Comparison of ENCODE assay signal across 22 mouse cellular contexts in genomic region chr15:34025396-34025795, GRCm38 (mm10).
DNase-seq lines count a peak whose midpoint lies in the region; ATAC-seq and TF ChIP-seq lines count a peak whose summit lies in the region.
"Had no signal": no experiment of that assay in that cellular context is flagged by ENCODE, and none has a peak within 500 bp of the region (broad histone marks: within the 10 kb centered on the region; RNA-seq: fewer than 3 reads in every experiment).

No protein-coding gene starts in this region.

- peak; percentile 54 for DNase-seq in heart, adult 11 months
- DNase-seq in heart, postnatal 14 days = no peak
- DNase-seq in testis, postnatal 10 days (ENCODE audit: low spot score) = no peak
- peak; percentile 90 for DNase-seq in R1 (ENCODE audit: low read depth, low spot score)
- DNase-seq: adrenal gland, adult 2 months; adrenal gland, adult 8-10 months; adrenal gland, postnatal 10 days; adrenal gland, postnatal 14 days; adrenal gland, postnatal 25 days; adrenal gland, postnatal 36 days; B cell, adult 2 months; cerebellum, adult 11 months; cerebellum, adult 11-12 months; cerebellum, adult 18-20 months; cerebellum, adult 2 months had no signal

- H3K27me3 ChIP-seq in testis, adult 2 months (ENCODE audit: control insufficient read depth, insufficient read depth, low read length) = no peaks in the 10 kb centered on the region
- H3K27me3 ChIP-seq in midbrain, embryonic 16.5 days (ENCODE audit: control insufficient read depth, insufficient read depth, low read depth, low read length) = no peaks in the 10 kb centered on the region
- H3K27me3 ChIP-seq: CH12.LX, Patski had no signal

- intact Hi-C loops in heart, postnatal 14 days (cut with DNase I) = no loop called here

- TF ChIP-seq CTCF in testis, adult 2 months (IDR thresholded peaks at IDR 0.05; ENCODE audit: control insufficient read depth, insufficient read depth, insufficient replicate concordance, low read depth, low read length) = no peak

- peaks cover 3% of the 10 kb centered on the region for H3K4me1 ChIP-seq in testis, adult 2 months (ENCODE audit: control insufficient read depth, insufficient read depth, low read length)
- no peaks in the 10 kb centered on the region for H3K4me1 ChIP-seq in midbrain, embryonic 16.5 days (ENCODE audit: control insufficient read depth, insufficient read depth, low read length)

- no peaks in the 10 kb centered on the region for H3K9me3 ChIP-seq in midbrain, embryonic 16.5 days (replicated peaks; ENCODE audit: control insufficient read depth, low read length, poor library complexity, severe bottlenecking)
- H3K9me3 ChIP-seq: G1E had no signal

- 93% methylated on average over 2 of the region's 2 CpGs for WGBS in midbrain, embryonic 16.5 days

- H3K9ac ChIP-seq in midbrain, embryonic 16.5 days (ENCODE audit: low read depth, low read length) = no peak overlapping the region

- no peaks in the 10 kb centered on the region for H3K36me3 ChIP-seq in testis, adult 2 months (ENCODE audit: control insufficient read depth, insufficient read depth, low read length)
- H3K36me3 ChIP-seq in midbrain, embryonic 16.5 days (ENCODE audit: control insufficient read depth, insufficient read depth, low read length) = no peaks in the 10 kb centered on the region
- H3K36me3 ChIP-seq: G1E had no signal

- peak overlapping the region; percentile 77; the same call in 1 of the 2 replicates for H3K4me3 ChIP-seq in testis, adult 2 months (ENCODE audit: control insufficient read depth, low read depth, low read length)
- no peak overlapping the region for H3K4me3 ChIP-seq in midbrain, embryonic 16.5 days (ENCODE audit: low read depth, low read length)

- no peak for TF ChIP-seq POLR2A in testis, adult 2 months (IDR thresholded peaks at IDR 0.05; ENCODE audit: control insufficient read depth, low read depth, low read length)

- ATAC-seq in midbrain, embryonic 16.5 days = no peak
- ATAC-seq: activated CD4-positive, CD25-positive, alpha-beta regulatory T cell, adult 4 months; CD4-positive, CD25-positive, alpha-beta regulatory T cell, adult 4 months; Patski had no signal

- H3K4me2 ChIP-seq in midbrain, embryonic 16.5 days (ENCODE audit: low read length) = no peak overlapping the region

- no peak overlapping the region for H3K27ac ChIP-seq in testis, adult 2 months (ENCODE audit: control insufficient read depth, insufficient read depth, low read depth, low read length)
- H3K27ac ChIP-seq in midbrain, embryonic 16.5 days (ENCODE audit: low read length) = no peak overlapping the region

Comparison
In these comparisons a context has a peak if more than half of its experiments do, and no peak if none do; other contexts are left out.
1. DNase-seq: peak in heart, adult 11 months (single experiment) and R1 (single experiment); none in heart, postnatal 14 days (0 of 2) and testis, postnatal 10 days (single experiment).